Mouse (Mus musculus): ENCODE measurements around the gene Atp2b4. TPM values are rescaled to one million over a fixed set of nuclear protein-coding genes. Genes with fewer than 3 reads are reported as not detected.

The Atp2b4 gene
- polyA plus RNA-seq, 1 experiment from 2014 or later, result 10.2 TPM

GRCm38 (mm10) chr1:133766901-133767529, 33.8 kb downstream of the Atp2b4 start:
- no peak overlapping the region for H3K9ac ChIP-seq
- no peak overlapping the region for H3K4me2 ChIP-seq (replicated peaks)
- no peaks in the 10 kb centered on the region for H3K27me3 ChIP-seq (replicated peaks)
- no peak overlapping the region for H3K4me3 ChIP-seq
- 22% methylated on average over 11 of the region's 11 CpGs for WGBS
- no peak for ATAC-seq (ENCODE audit: low FRiP score, low read depth)
- peaks cover 24% of the 10 kb centered on the region for H3K4me1 ChIP-seq
- no peaks in the 10 kb centered on the region for H3K36me3 ChIP-seq
- H3K9me3 ChIP-seq, result no peaks in the 10 kb centered on the region
- no peak overlapping the region for H3K27ac ChIP-seq

- H3K9ac ChIP-seq, result no peak overlapping the region
- H3K9me3 ChIP-seq, result no peaks in the 10 kb centered on the region
- H3K27me3 ChIP-seq (replicated peaks), result no peaks in the 10 kb centered on the region
- no peak for ATAC-seq (ENCODE audit: low FRiP score, low read depth)
- H3K27ac ChIP-seq, result no peak overlapping the region
- 67% methylated on average over 4 of the region's 4 CpGs for WGBS
- H3K4me2 ChIP-seq (replicated peaks), result no peak overlapping the region
- no peak overlapping the region for H3K4me3 ChIP-seq
- H3K4me1 ChIP-seq, result peaks cover 24% of the 10 kb centered on the region
- H3K36me3 ChIP-seq, result no peaks in the 10 kb centered on the region
These were observed 35.5 kb downstream of the Atp2b4 start for GRCm38 (mm10) chr1:133765376-133765775.

- Histone ChIP-seq H3K4me3 (no peak overlapping the region), H3K4me2 (replicated peaks) (no peak overlapping the region), H3K4me1 (peaks cover 24% of the 10 kb centered on the region), H3K36me3 (no peaks in the 10 kb centered on the region), H3K9ac (no peak overlapping the region), H3K27me3 (replicated peaks) (no peaks in the 10 kb centered on the region), H3K9me3 (no peaks in the 10 kb centered on the region), H3K27ac (no peak overlapping the region)
- 30% methylated on average over 5 of the region's 5 CpGs for WGBS
- 0 out of 2 replicates have a peak, but pooled peaks have one; percentile 48 for ATAC-seq (ENCODE audit: low FRiP score, low read depth)
These were observed 37.9 kb downstream of the Atp2b4 start for GRCm38 (mm10) chr1:133762946-133763422.

- H3K9me3 ChIP-seq, result no peaks in the 10 kb centered on the region
- H3K36me3 ChIP-seq, result no peaks in the 10 kb centered on the region
- no peak overlapping the region for H3K4me2 ChIP-seq (replicated peaks)
- ATAC-seq (ENCODE audit: low FRiP score, low read depth), result no peak
- WGBS, result 86% methylated on average over 5 of the region's 5 CpGs
- no peak overlapping the region for H3K4me3 ChIP-seq
- H3K27me3 ChIP-seq (replicated peaks), result no peaks in the 10 kb centered on the region
- H3K27ac ChIP-seq, result no peak overlapping the region
- no peak overlapping the region for H3K9ac ChIP-seq
- H3K4me1 ChIP-seq, result peaks cover 12% of the 10 kb centered on the region
These were observed 39.6 kb downstream of the Atp2b4 start for GRCm38 (mm10) chr1:133761278-133761677.

GRCm38 (mm10) chr1:133754317-133754868, 46.4 kb downstream of the Atp2b4 start:
- H3K9me3 ChIP-seq, result no peaks in the 10 kb centered on the region
- no peak overlapping the region for H3K9ac ChIP-seq
- no peaks in the 10 kb centered on the region for H3K36me3 ChIP-seq
- H3K4me3 ChIP-seq, result no peak overlapping the region
- 83% methylated on average over 4 of the region's 4 CpGs for WGBS
- no peak overlapping the region for H3K27ac ChIP-seq
- no peak overlapping the region for H3K4me2 ChIP-seq (replicated peaks)
- no peaks in the 10 kb centered on the region for H3K27me3 ChIP-seq (replicated peaks)
- ATAC-seq (ENCODE audit: low FRiP score, low read depth), result no peak
- peaks cover 2% of the 10 kb centered on the region for H3K4me1 ChIP-seq

GRCm38 (mm10) chr1:133753325-133753724, 47.5 kb downstream of the Atp2b4 start:
- ATAC-seq (ENCODE audit: low FRiP score, low read depth), result no peak
- Histone ChIP-seq H3K4me1 (peaks cover 5% of the 10 kb centered on the region), H3K4me3 (no peak overlapping the region), H3K27ac (no peak overlapping the region), H3K9me3 (no peaks in the 10 kb centered on the region), H3K27me3 (replicated peaks) (no peaks in the 10 kb centered on the region), H3K9ac (no peak overlapping the region), H3K36me3 (no peaks in the 10 kb centered on the region), H3K4me2 (replicated peaks) (no peak overlapping the region)
- 92% methylated on average over 8 of the region's 8 CpGs for WGBS

GRCm38 (mm10) chr1:133751621-133752020, 49.2 kb downstream of the Atp2b4 start:
- peaks cover 5% of the 10 kb centered on the region for H3K4me1 ChIP-seq
- H3K4me3 ChIP-seq, result no peak overlapping the region
- WGBS, result 89% methylated on average over 3 of the region's 3 CpGs
- no peak overlapping the region for H3K4me2 ChIP-seq (replicated peaks)
- H3K9ac ChIP-seq, result no peak overlapping the region
- H3K27ac ChIP-seq, result no peak overlapping the region
- no peak for ATAC-seq (ENCODE audit: low FRiP score, low read depth)
- no peaks in the 10 kb centered on the region for H3K9me3 ChIP-seq
- H3K27me3 ChIP-seq (replicated peaks), result no peaks in the 10 kb centered on the region
- no peaks in the 10 kb centered on the region for H3K36me3 ChIP-seq

GRCm38 (mm10) chr1:133749954-133750353, 50.9 kb downstream of the Atp2b4 start:
- Histone ChIP-seq H3K9me3 (no peaks in the 10 kb centered on the region), H3K4me2 (replicated peaks) (no peak overlapping the region), H3K27me3 (replicated peaks) (no peaks in the 10 kb centered on the region), H3K36me3 (no peaks in the 10 kb centered on the region), H3K4me1 (peaks cover 5% of the 10 kb centered on the region), H3K9ac (no peak overlapping the region), H3K4me3 (no peak overlapping the region), H3K27ac (no peak overlapping the region)
- ATAC-seq (ENCODE audit: low FRiP score, low read depth), result no peak
- 77% methylated on average over 4 of the region's 4 CpGs for WGBS

- no peak for ATAC-seq (ENCODE audit: low FRiP score, low read depth)
- H3K4me1 ChIP-seq, result peaks cover 18% of the 10 kb centered on the region
- H3K4me2 ChIP-seq (replicated peaks), result no peak overlapping the region
- H3K4me3 ChIP-seq, result no peak overlapping the region
- H3K9me3 ChIP-seq, result no peaks in the 10 kb centered on the region
- no peak overlapping the region for H3K9ac ChIP-seq
- WGBS, result 67% methylated on average over 9 of the region's 9 CpGs
- no peaks in the 10 kb centered on the region for H3K36me3 ChIP-seq
- H3K27ac ChIP-seq, result no peak overlapping the region
- no peaks in the 10 kb centered on the region for H3K27me3 ChIP-seq (replicated peaks)
These were observed 55.8 kb downstream of the Atp2b4 start for GRCm38 (mm10) chr1:133745078-133745495.

- no peak for ATAC-seq (ENCODE audit: low FRiP score, low read depth)
- WGBS, result 79% methylated on average over 4 of the region's 4 CpGs
- Histone ChIP-seq H3K4me3 (no peak overlapping the region), H3K4me2 (replicated peaks) (no peak overlapping the region), H3K9ac (no peak overlapping the region), H3K36me3 (no peaks in the 10 kb centered on the region), H3K4me1 (peaks cover 18% of the 10 kb centered on the region), H3K9me3 (no peaks in the 10 kb centered on the region), H3K27ac (no peak overlapping the region), H3K27me3 (replicated peaks) (no peaks in the 10 kb centered on the region)
These were observed 56.2 kb downstream of the Atp2b4 start for GRCm38 (mm10) chr1:133744609-133745008.

- Histone ChIP-seq H3K4me1 (peaks cover 14% of the 10 kb centered on the region), H3K36me3 (no peaks in the 10 kb centered on the region), H3K4me3 (no peak overlapping the region), H3K4me2 (replicated peaks) (no peak overlapping the region), H3K9ac (no peak overlapping the region), H3K9me3 (no peaks in the 10 kb centered on the region), H3K27me3 (replicated peaks) (no peaks in the 10 kb centered on the region), H3K27ac (no peak overlapping the region)
- peak; percentile 21; the same call in 1 of the 2 replicates for ATAC-seq (ENCODE audit: low FRiP score, low read depth)
- 21% methylated on average over 8 of the region's 8 CpGs for WGBS
These were observed 58.3 kb downstream of the Atp2b4 start for GRCm38 (mm10) chr1:133742517-133742916.

- Histone ChIP-seq H3K27ac (no peak overlapping the region), H3K9me3 (no peaks in the 10 kb centered on the region), H3K36me3 (no peaks in the 10 kb centered on the region), H3K4me3 (no peak overlapping the region), H3K27me3 (replicated peaks) (no peaks in the 10 kb centered on the region), H3K4me2 (replicated peaks) (no peak overlapping the region), H3K9ac (no peak overlapping the region), H3K4me1 (peaks cover 14% of the 10 kb centered on the region)
- peak; percentile 17; the same call in 1 of the 2 replicates for ATAC-seq (ENCODE audit: low FRiP score, low read depth)
- WGBS, result 33% methylated on average over 11 of the region's 11 CpGs
These were observed 58.9 kb downstream of the Atp2b4 start for GRCm38 (mm10) chr1:133741881-133742434.

Data from neural tube, embryonic 12.5 days (tissue).